Mouse (Mus musculus): ENCODE results near the gene Ttc24.

GRCm38 (mm10) chr3:88106126-88106525, 28.0 kb upstream of the Ttc24 start:
- TF ChIP-seq POLR2A (IDR thresholded peaks at IDR 0.05; ENCODE audit: borderline replicate concordance, extremely low read depth, low read depth, low read length) (no peak), CTCF (IDR thresholded peaks at IDR 0.05; ENCODE audit: insufficient read depth, low read length) (no peak)

Data from lung, adult 2 months (tissue).